Comparison of ENCODE assay signal across 8 mouse cellular contexts in the genomic region with DNA sequence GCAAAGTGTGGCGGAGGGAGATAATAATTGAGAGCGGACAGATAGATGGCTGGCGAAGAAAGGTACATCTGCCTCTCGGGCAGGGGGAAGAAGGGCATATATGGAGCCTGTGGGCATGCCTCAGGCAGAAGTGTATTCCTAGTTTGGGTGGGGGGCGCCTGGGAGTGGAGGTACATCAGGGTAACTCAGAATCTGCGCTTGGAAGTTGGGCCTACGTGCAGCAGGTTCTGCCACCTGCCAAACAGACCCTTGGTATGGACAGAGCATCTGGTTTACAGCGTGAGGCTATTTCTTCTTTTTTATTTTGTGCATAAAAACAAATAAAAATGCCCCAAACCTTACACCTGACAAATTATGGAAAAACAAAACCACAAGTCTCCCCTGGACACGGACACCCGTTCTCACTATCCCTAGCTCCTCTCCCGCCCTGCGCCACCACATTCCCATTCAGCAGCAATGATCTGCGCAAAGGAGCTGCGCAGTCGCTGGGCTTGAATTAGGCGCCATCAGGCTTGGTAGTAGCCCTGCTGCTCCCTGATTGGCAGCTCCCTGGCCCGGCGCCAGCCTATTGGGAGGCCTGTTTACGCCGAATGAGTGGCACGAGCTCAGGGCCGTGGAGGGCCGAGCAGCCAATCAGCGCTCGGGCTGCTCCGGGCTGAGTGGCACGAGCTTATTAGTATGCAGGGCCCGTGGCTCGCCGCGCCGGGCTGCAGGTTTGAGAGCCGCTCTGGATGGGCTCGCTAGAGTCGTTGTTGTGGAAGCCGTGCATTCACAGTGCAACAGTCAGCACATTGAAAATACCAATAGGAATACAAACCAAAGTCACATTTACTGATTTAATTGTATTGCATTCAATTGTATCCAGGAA. TPM values are rescaled to one million over a fixed set of nuclear protein-coding genes. Genes with fewer than 3 reads are reported as not detected.
DNase-seq lines count a peak whose midpoint lies in the region; ATAC-seq lines count a peak whose summit lies in the region.

Gene Bahcc1, plus strand, starts transcription at position 718 of the 868 bp plus-strand sequence.

- peak within 1 kb of the TSS; percentile 100 for H3K9ac ChIP-seq in heart, embryonic 14.5 days (ENCODE audit: low read length)
- H3K9ac ChIP-seq in liver, embryonic 13.5 days = peak within 1 kb of the TSS; percentile 81
- H3K9ac ChIP-seq in stomach, embryonic 16.5 days (ENCODE audit: low read length) = peak within 1 kb of the TSS; percentile 99

- no peaks in the 10 kb centered on the region for H3K9me3 ChIP-seq in heart, embryonic 14.5 days (ENCODE audit: control insufficient read depth, low read length)
- H3K9me3 ChIP-seq in liver, embryonic 13.5 days (replicated peaks) = no peaks in the 10 kb centered on the region
- no peaks in the 10 kb centered on the region for H3K9me3 ChIP-seq in stomach, embryonic 16.5 days (replicated peaks; ENCODE audit: control insufficient read depth, low read length)

- H3K4me1 ChIP-seq in heart, embryonic 14.5 days (ENCODE audit: control insufficient read depth in 2 of 2, insufficient read depth in 2 of 2, low read length in 2 of 2) = peaks cover 22 to 30% of the 10 kb centered on the region in 2 experiments
- H3K4me1 ChIP-seq in liver, embryonic 13.5 days (replicated peaks) = peaks cover 87% of the 10 kb centered on the region
- H3K4me1 ChIP-seq in stomach, embryonic 16.5 days (ENCODE audit: control insufficient read depth, insufficient read depth, low read length) = peaks cover 29% of the 10 kb centered on the region

- peak; percentile 86 for ATAC-seq in heart, embryonic 14.5 days (ENCODE audit: insufficient number of reproducible peaks, insufficient read depth, low FRiP score, low read depth)
- ATAC-seq in liver, embryonic 13.5 days (ENCODE audit: low read depth) = peak; percentile 95
- peak; percentile 91 for ATAC-seq in stomach, embryonic 16.5 days (ENCODE audit: insufficient read depth, low FRiP score)

- H3K36me3 ChIP-seq in heart, embryonic 14.5 days (ENCODE audit: control insufficient read depth, insufficient read depth, low read length) = no peaks in the 10 kb centered on the region
- H3K36me3 ChIP-seq in liver, embryonic 13.5 days = no peaks in the 10 kb centered on the region
- no peaks in the 10 kb centered on the region for H3K36me3 ChIP-seq in stomach, embryonic 16.5 days (ENCODE audit: control insufficient read depth, insufficient read depth, low read length)

- 2% methylated on average over 36 of the region's 36 CpGs for WGBS in heart, embryonic 14.5 days
- WGBS in liver, embryonic 13.5 days (ENCODE audit: insufficient replicate concordance) = 1% methylated on average over 36 of the region's 36 CpGs
- WGBS in stomach, embryonic 16.5 days = 2% methylated on average over 36 of the region's 36 CpGs

- H3K27me3 ChIP-seq in heart, embryonic 14.5 days (ENCODE audit: control insufficient read depth, insufficient read depth, low read length) = no peaks in the 10 kb centered on the region
- H3K27me3 ChIP-seq in liver, embryonic 13.5 days = peaks cover 96% of the 10 kb centered on the region
- H3K27me3 ChIP-seq in stomach, embryonic 16.5 days (ENCODE audit: control insufficient read depth, insufficient read depth, low read length) = no peaks in the 10 kb centered on the region

- H3K4me2 ChIP-seq in heart, embryonic 14.5 days (ENCODE audit: low read length) = peak within 1 kb of the TSS; percentile 99
- H3K4me2 ChIP-seq in liver, embryonic 13.5 days = peak within 1 kb of the TSS; percentile 95
- peak within 1 kb of the TSS; percentile 87 for H3K4me2 ChIP-seq in stomach, embryonic 16.5 days (ENCODE audit: low read depth, low read length)

- peak within 1 kb of the TSS; percentile 81 to 89 for H3K27ac ChIP-seq in heart, embryonic 14.5 days (replicated peaks in 1 of 2; ENCODE audit: control insufficient read depth in 1 of 2, insufficient read depth in 1 of 2, low read depth in 2 of 2, low read length in 2 of 2)
- H3K27ac ChIP-seq in liver, embryonic 13.5 days = peak within 1 kb of the TSS; percentile 83
- H3K27ac ChIP-seq in stomach, embryonic 16.5 days (ENCODE audit: low read length) = peak within 1 kb of the TSS; percentile 92

- H3K4me3 ChIP-seq in heart, embryonic 14.5 days (ENCODE audit: control insufficient read depth in 1 of 2, insufficient read depth in 1 of 2, low read depth in 1 of 2, low read length in 2 of 2) = peak within 1 kb of the TSS; percentile 73 to 93
- H3K4me3 ChIP-seq in liver, embryonic 13.5 days (replicated peaks) = peak within 1 kb of the TSS; percentile 75
- peak within 1 kb of the TSS; percentile 76 for H3K4me3 ChIP-seq in stomach, embryonic 16.5 days (replicated peaks; ENCODE audit: low read length)

- peak; percentile 94 for DNase-seq in CD4-positive, CD25-positive, alpha-beta regulatory T cell, adult 2 months (ENCODE audit: low read depth, low spot score)
- peak; percentile 63 for DNase-seq in c-Kit-negative CD71-positive TER-119-positive erythroid progenitor cells, embryonic 14.5 days (ENCODE audit: low read depth, low spot score)
- peak; percentile 99 for DNase-seq in fibroblast of lung, adult 2 months (ENCODE audit: low read depth)
- peak; percentile 100 for DNase-seq in kidney, postnatal 14 days
- DNase-seq in liver, embryonic 13.5 days = peak; percentile 96
- peak; percentile 100 for DNase-seq in neural tube, embryonic 10.5 days (ENCODE audit: extremely low spot score, low spot score)

RNA-seq across cellular contexts. Expression of gene Bahcc1, which starts in this region (rescaled TPM):
- 8.8 and 9.1 TPM in 2 replicates for polyA plus RNA-seq in heart, embryonic 14.5 days (2014; fragmentation: Nextera tagmentation; extraction: Ambion mirVana)
- polyA plus RNA-seq in liver, embryonic 13.5 days (2015; fragmentation: Nextera tagmentation; extraction: Ambion mirVana) = 1.3 and 1.4 TPM in 2 replicates
- 4.5 and 5.6 TPM in 2 replicates for polyA plus RNA-seq in stomach, embryonic 16.5 days (2015; fragmentation: Nextera tagmentation; extraction: Ambion mirVana)

Comparison
In these comparisons a context has a peak if more than half of its experiments do, and no peak if none do; other contexts are left out.
1. Peak in every context shown above with its lines: DNase-seq, ATAC-seq, H3K4me3 ChIP-seq and H3K27ac ChIP-seq.